Mouse (Mus musculus) limb, embryonic 12.5 days (tissue): ENCODE results near the gene Pla2g12b. TPM values are rescaled to one million over a fixed set of nuclear protein-coding genes. Genes with fewer than 3 reads are reported as not detected.

Experiments used
- ATAC-seq: fragments of 200-750 bp; cut with Nextera tagmentation; 2 replicates; pipeline ENCODE4 v1.8.0; 2017; ENCODE audit warnings: low read depth, moderate TSS enrichment; ENCODE audit not compliant: insufficient number of reproducible peaks, insufficient read depth, low FRiP score, low TSS enrichment
- H3K27ac ChIP-seq: fragments of 300-500 bp; sonication (generic); 2 replicates; pipeline ENCODE4 v1.5.1; 2016; ENCODE audit warnings: mild to moderate bottlenecking, moderate library complexity
- H3K27me3 ChIP-seq: fragments of 300-500 bp; sonication (generic); 2 replicates; pipeline ENCODE4 v1.6.1; 2016; ENCODE audit warnings: mild to moderate bottlenecking, moderate library complexity
- H3K36me3 ChIP-seq: fragments of 300-500 bp; sonication (generic); 2 replicates; pipeline ENCODE4 v1.6.1; 2016; ENCODE audit warnings: mild to moderate bottlenecking, moderate library complexity
- H3K4me1 ChIP-seq: fragments of 300-500 bp; sonication (generic); replicated peaks from 2 replicates; pipeline ENCODE4 v1.6.1; 2016
- H3K4me2 ChIP-seq: fragments of 300-500 bp; sonication (generic); 2 replicates; pipeline ENCODE4 v1.6.1; 2016; ENCODE audit warnings: mild to moderate bottlenecking, moderate library complexity
- H3K4me3 ChIP-seq: fragments of 300-500 bp; sonication (generic); replicated peaks from 2 replicates; pipeline ENCODE4 v1.5.1; 2016; ENCODE audit warnings: mild to moderate bottlenecking
- H3K9ac ChIP-seq: fragments of 300-500 bp; sonication (generic); replicated peaks from 2 replicates; pipeline ENCODE4 v1.6.1; 2016; ENCODE audit warnings: mild to moderate bottlenecking, moderate library complexity
- H3K9me3 ChIP-seq: fragments of 300-500 bp; sonication (generic); 2 replicates; pipeline ENCODE4 v1.6.1; 2016; ENCODE audit warnings: mild to moderate bottlenecking, moderate library complexity
- WGBS: fragments of 180-500 bp; shearing (Covaris S2); methylation state at CpG from one replicate; pipeline ENCODE4 v1.1.7; 2016; 5-methylcytosine and 5-hydroxymethylcytosine counted together
- polyA plus RNA-seq: library from polyadenylated mRNA; unstranded; fragments of >200 nt; fragmentation: Nextera tagmentation; extraction: Ambion mirVana; gene quantifications from 2 replicates; pipeline ENCODE4 v1.2.1, GENCODE M21; 2016

Pla2g12b gene
- polyA plus RNA-seq, 1 experiment from 2014 or later, result not detected

DNA sequence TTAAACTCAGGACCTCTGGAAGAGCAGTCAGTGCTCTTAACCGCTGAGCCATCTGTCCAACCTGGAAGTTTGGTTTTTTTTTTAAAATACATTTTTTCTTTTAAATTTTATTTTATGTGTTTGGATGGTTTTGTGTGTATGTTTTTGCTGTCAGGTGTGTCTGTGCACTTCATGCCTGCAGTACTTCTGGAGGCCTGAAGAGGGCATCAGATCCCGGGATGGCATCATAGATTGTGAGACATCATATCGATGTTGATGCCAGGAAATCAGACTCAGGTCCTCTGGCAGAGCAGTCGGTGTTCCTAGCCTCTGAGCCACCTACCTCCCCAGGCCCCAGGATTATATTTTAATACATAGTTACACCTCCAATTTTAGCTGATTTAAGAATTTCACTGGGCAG, 10.3 kb downstream of the Pla2g12b start:
- H3K36me3 ChIP-seq, result no peaks in the 10 kb centered on the region
- H3K9me3 ChIP-seq, result 0 out of 2 replicates have a peak, but pooled peaks cover 3% of the 10 kb centered on the region
- no peak overlapping the region for H3K4me2 ChIP-seq
- H3K4me1 ChIP-seq, result peaks cover 2% of the 10 kb centered on the region
- no peak overlapping the region for H3K9ac ChIP-seq
- no peak for ATAC-seq
- no peak overlapping the region for H3K4me3 ChIP-seq
- no peak overlapping the region for H3K27ac ChIP-seq
- H3K27me3 ChIP-seq, result no peaks in the 10 kb centered on the region
- 92% methylated on average over 4 of the region's 4 CpGs for WGBS

DNA sequence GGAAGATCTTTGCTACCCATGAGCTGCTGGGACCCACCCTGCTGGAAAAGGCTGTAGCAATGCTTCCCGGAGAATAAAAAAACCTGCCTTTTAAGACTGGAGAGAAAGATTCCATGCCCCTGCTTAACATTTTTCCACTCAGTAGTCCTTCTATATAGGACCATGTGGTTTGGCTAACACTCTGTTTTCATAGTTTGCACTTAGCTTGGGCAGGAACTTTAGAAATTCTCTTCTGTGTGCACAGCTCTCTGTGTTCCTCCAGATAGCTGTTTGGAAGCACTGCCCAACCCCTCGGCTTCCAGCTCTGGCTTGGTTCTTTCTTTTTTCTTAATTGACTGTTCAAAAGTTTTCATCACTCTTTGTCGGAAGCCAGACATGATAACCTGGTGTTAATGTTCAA, 13.2 kb downstream of the Pla2g12b start:
- Histone ChIP-seq H3K4me2 (no peak overlapping the region), H3K4me3 (no peak overlapping the region), H3K36me3 (no peaks in the 10 kb centered on the region), H3K27ac (no peak overlapping the region), H3K4me1 (no peaks in the 10 kb centered on the region), H3K9ac (no peak overlapping the region), H3K9me3 (0 out of 2 replicates have a peak, but pooled peaks cover 3% of the 10 kb centered on the region), H3K27me3 (no peaks in the 10 kb centered on the region)
- WGBS, result 77% methylated on average over 3 of the region's 3 CpGs
- no peak for ATAC-seq

GRCm38 (mm10) chr10:59419516-59419915, 16.1 kb downstream of the Pla2g12b start:
- Histone ChIP-seq H3K4me1 (0 out of 2 replicates have a peak, but pooled peaks cover 2% of the 10 kb centered on the region), H3K9ac (no peak overlapping the region), H3K4me3 (no peak overlapping the region), H3K27ac (no peak overlapping the region), H3K27me3 (no peaks in the 10 kb centered on the region), H3K4me2 (no peak overlapping the region), H3K9me3 (no peaks in the 10 kb centered on the region), H3K36me3 (no peaks in the 10 kb centered on the region)
- 86% methylated on average over 4 of the region's 4 CpGs for WGBS
- ATAC-seq, result no peak

GRCm38 (mm10) chr10:59424453-59424852, 21.0 kb downstream of the Pla2g12b start:
- H3K27me3 ChIP-seq, result no peaks in the 10 kb centered on the region
- no peak for ATAC-seq
- H3K9ac ChIP-seq, result no peak overlapping the region
- H3K4me1 ChIP-seq, result 0 out of 2 replicates have a peak, but pooled peaks cover 4% of the 10 kb centered on the region
- H3K4me3 ChIP-seq, result no peak overlapping the region
- WGBS, result 63% methylated on average over 3 of the region's 3 CpGs
- no peaks in the 10 kb centered on the region for H3K9me3 ChIP-seq
- H3K27ac ChIP-seq, result no peak overlapping the region
- H3K4me2 ChIP-seq, result no peak overlapping the region
- no peaks in the 10 kb centered on the region for H3K36me3 ChIP-seq

- no peak for ATAC-seq
- Histone ChIP-seq H3K27me3 (no peaks in the 10 kb centered on the region), H3K4me2 (no peak overlapping the region), H3K4me1 (0 out of 2 replicates have a peak, but pooled peaks cover 4% of the 10 kb centered on the region), H3K27ac (no peak overlapping the region), H3K36me3 (no peaks in the 10 kb centered on the region), H3K9ac (no peak overlapping the region), H3K4me3 (no peak overlapping the region), H3K9me3 (no peaks in the 10 kb centered on the region)
- 89% methylated on average over 7 of the region's 7 CpGs for WGBS
These were observed 21.9 kb downstream of the Pla2g12b start for GRCm38 (mm10) chr10:59425369-59425768.

GRCm38 (mm10) chr10:59426371-59426770, 22.9 kb downstream of the Pla2g12b start:
- Histone ChIP-seq H3K4me2 (no peak overlapping the region), H3K4me3 (no peak overlapping the region), H3K27me3 (no peaks in the 10 kb centered on the region), H3K9me3 (no peaks in the 10 kb centered on the region), H3K4me1 (0 out of 2 replicates have a peak, but pooled peaks cover 4% of the 10 kb centered on the region), H3K9ac (no peak overlapping the region), H3K36me3 (no peaks in the 10 kb centered on the region), H3K27ac (no peak overlapping the region)
- WGBS, result 82% methylated on average over 4 of the region's 4 CpGs
- ATAC-seq, result no peak

DNA sequence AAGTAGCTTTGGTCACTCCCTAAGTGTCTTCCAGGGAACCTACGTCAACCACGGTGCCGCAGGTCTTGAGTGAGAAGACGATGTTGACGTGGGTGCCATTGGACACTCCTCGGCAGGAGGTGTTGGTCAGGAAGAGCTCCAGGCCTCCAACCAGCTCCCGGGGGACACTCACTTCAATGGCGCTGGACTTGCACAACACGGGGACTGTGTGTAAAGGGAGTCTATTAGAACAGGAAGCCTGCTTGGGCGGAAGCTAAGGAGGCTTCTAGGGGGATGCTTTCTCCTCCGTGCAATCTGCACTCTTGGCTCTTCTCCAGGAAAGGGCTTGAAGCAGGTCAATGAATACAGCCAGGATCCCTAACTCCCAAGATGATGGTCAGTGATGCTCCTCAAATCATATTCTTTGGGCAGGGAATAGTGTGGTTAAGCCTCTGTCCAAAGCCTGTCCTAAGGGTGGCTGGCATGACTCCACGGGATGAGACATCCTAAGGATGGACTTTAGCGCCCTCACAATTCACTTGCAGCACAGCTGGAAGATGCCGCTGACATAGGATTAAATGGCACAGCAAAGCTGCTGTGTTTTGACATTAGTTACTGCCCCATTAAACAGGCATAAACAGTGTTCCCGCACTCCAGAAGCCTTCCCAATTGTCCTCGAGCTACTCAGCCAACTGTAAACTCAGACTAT, 26.1 kb downstream of the Pla2g12b start:
- no peak for ATAC-seq
- Histone ChIP-seq H3K27ac (no peak overlapping the region), H3K27me3 (no peaks in the 10 kb centered on the region), H3K4me3 (no peak overlapping the region), H3K4me1 (0 out of 2 replicates have a peak, but pooled peaks cover 2% of the 10 kb centered on the region), H3K9me3 (no peaks in the 10 kb centered on the region), H3K36me3 (no peaks in the 10 kb centered on the region), H3K4me2 (no peak overlapping the region), H3K9ac (no peak overlapping the region)
- 81% methylated on average over 16 of the region's 16 CpGs for WGBS

- H3K9ac ChIP-seq, result no peak overlapping the region
- H3K4me2 ChIP-seq, result no peak overlapping the region
- ATAC-seq, result no peak
- no peaks in the 10 kb centered on the region for H3K4me1 ChIP-seq
- H3K36me3 ChIP-seq, result no peaks in the 10 kb centered on the region
- H3K4me3 ChIP-seq, result no peak overlapping the region
- no peak overlapping the region for H3K27ac ChIP-seq
- H3K9me3 ChIP-seq, result no peaks in the 10 kb centered on the region
- no peaks in the 10 kb centered on the region for H3K27me3 ChIP-seq
- 71% methylated on average over 6 of the region's 6 CpGs for WGBS
These were observed 27.3 kb downstream of the Pla2g12b start for GRCm38 (mm10) chr10:59430701-59431218.

DNA sequence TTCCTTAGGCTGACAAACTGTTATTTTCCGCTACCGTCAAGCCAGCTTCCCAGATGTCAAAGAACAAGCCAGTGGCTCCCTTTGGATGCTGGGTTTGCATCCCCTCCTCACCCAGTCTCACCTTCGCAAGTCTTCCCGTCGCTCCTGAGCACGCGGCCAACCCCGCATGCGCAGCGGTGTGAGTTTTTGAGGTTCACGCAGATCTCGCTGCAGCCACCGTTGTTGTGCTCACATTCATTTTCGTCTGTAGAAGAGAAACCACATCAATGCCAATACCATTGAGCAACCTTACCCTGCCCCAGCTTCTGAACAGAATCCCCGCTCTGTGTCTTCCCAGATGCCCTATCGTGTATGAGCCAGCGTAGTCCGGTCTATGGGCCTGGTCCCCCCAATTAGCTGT, 32.3 kb downstream of the Pla2g12b start:
- no peak for ATAC-seq
- no peak overlapping the region for H3K4me2 ChIP-seq
- no peak overlapping the region for H3K27ac ChIP-seq
- no peaks in the 10 kb centered on the region for H3K36me3 ChIP-seq
- no peaks in the 10 kb centered on the region for H3K9me3 ChIP-seq
- H3K9ac ChIP-seq, result no peak overlapping the region
- H3K4me1 ChIP-seq, result peaks cover 13% of the 10 kb centered on the region
- WGBS, result 91% methylated on average over 18 of the region's 18 CpGs
- H3K4me3 ChIP-seq, result no peak overlapping the region
- H3K27me3 ChIP-seq, result no peaks in the 10 kb centered on the region

DNA sequence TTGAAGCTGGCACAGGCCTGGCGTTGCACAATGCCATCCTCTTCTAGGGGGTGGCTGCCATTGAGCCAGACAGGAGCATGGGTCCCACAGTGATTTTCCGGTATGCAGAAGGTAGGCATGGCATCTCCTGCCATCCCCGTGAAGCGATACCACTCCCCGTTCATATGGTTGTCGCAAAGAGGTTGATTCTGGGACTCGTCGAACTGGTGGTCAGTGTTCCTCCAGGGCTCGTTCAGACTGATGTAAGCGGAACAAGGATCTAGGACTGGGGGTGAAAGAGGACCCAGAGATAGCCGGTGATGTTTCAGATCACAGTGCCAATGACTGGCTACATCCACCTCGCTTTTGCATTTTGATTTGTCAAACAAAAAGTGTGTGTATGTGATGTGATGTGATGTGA, 35.2 kb downstream of the Pla2g12b start:
- ATAC-seq, result no peak
- no peak overlapping the region for H3K27ac ChIP-seq
- H3K36me3 ChIP-seq, result no peaks in the 10 kb centered on the region
- no peak overlapping the region for H3K4me2 ChIP-seq
- H3K9me3 ChIP-seq, result no peaks in the 10 kb centered on the region
- 92% methylated on average over 12 of the region's 12 CpGs for WGBS
- peaks cover 18% of the 10 kb centered on the region for H3K4me1 ChIP-seq
- no peak overlapping the region for H3K9ac ChIP-seq
- H3K27me3 ChIP-seq, result no peaks in the 10 kb centered on the region
- H3K4me3 ChIP-seq, result no peak overlapping the region

DNA sequence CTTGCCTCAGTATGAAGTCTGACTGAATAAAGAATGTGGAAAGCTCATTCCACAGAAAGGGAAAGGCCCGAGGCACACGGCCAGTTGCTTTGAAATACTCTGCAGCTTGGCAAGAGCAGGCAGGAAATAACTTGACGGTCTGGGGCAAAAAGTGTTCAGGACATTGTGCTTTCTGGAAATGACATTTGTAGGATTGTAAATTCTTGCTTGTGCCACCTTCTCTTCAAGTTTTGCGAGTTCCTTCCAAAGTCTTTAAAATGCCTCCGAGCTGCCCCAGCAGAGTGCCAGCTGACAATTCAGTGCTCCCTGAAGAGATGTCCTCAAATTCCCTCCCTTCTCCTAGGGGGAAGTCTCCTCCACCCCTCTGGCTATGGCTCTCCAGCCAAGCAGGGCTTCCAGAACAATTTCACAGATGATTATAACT, 36.1 kb downstream of the Pla2g12b start:
- H3K4me1 ChIP-seq, result peaks cover 18% of the 10 kb centered on the region
- H3K4me3 ChIP-seq, result no peak overlapping the region
- no peak overlapping the region for H3K9ac ChIP-seq
- WGBS, result 38% methylated on average over 5 of the region's 5 CpGs
- H3K27me3 ChIP-seq, result no peaks in the 10 kb centered on the region
- H3K36me3 ChIP-seq, result no peaks in the 10 kb centered on the region
- H3K9me3 ChIP-seq, result no peaks in the 10 kb centered on the region
- no peak overlapping the region for H3K4me2 ChIP-seq
- peak overlapping the region; percentile 53; the same call in 1 of the 2 replicates for H3K27ac ChIP-seq
- no peak for ATAC-seq

GRCm38 (mm10) chr10:59440177-59440576, 36.7 kb downstream of the Pla2g12b start:
- H3K4me3 ChIP-seq, result no peak overlapping the region
- no peak for ATAC-seq
- no peak overlapping the region for H3K4me2 ChIP-seq
- no peak overlapping the region for H3K9ac ChIP-seq
- no peak overlapping the region for H3K27ac ChIP-seq
- H3K36me3 ChIP-seq, result no peaks in the 10 kb centered on the region
- no peaks in the 10 kb centered on the region for H3K9me3 ChIP-seq
- H3K27me3 ChIP-seq, result no peaks in the 10 kb centered on the region
- H3K4me1 ChIP-seq, result peaks cover 18% of the 10 kb centered on the region
- WGBS, result 61% methylated on average over 6 of the region's 6 CpGs
